Comparison of ENCODE assay signal across 9 mouse cellular contexts in genomic region chr1:90486349-90486839, GRCm38 (mm10).
DNase-seq lines count a peak whose midpoint lies in the region; ATAC-seq and TF ChIP-seq lines count a peak whose summit lies in the region.
"Had no signal": no experiment of that assay in that cellular context is flagged by ENCODE, and none has a peak within 500 bp of the region (broad histone marks: within the 10 kb centered on the region; RNA-seq: fewer than 3 reads in every experiment).

No protein-coding gene starts in this region.

- H3K9me3 ChIP-seq in heart, postnatal 0 days (replicated peaks; ENCODE audit: control insufficient read depth, low read length), result no peaks in the 10 kb centered on the region
- H3K9me3 ChIP-seq in heart, embryonic 10.5 days, result no peaks in the 10 kb centered on the region
- H3K9me3 ChIP-seq in embryonic facial prominence, embryonic 15.5 days (replicated peaks), result no peaks in the 10 kb centered on the region

- H3K27me3 ChIP-seq in heart, postnatal 0 days (ENCODE audit: control insufficient read depth, insufficient read depth, low read length), result no peaks in the 10 kb centered on the region
- 0 out of 2 replicates have a peak, but pooled peaks cover 4% of the 10 kb centered on the region for H3K27me3 ChIP-seq in heart, embryonic 10.5 days (ENCODE audit: insufficient read depth, poor library complexity, severe bottlenecking)
- H3K27me3 ChIP-seq in embryonic facial prominence, embryonic 15.5 days, result no peaks in the 10 kb centered on the region
- no peaks in the 10 kb centered on the region for H3K27me3 ChIP-seq in kidney, adult 2 months (replicated peaks; ENCODE audit: control insufficient read depth, insufficient read depth, low read length)

- no peak overlapping the region for H3K4me2 ChIP-seq in heart, postnatal 0 days (ENCODE audit: low read depth, low read length)
- H3K4me2 ChIP-seq in embryonic facial prominence, embryonic 15.5 days (replicated peaks), result no peak overlapping the region

- 59% methylated on average over 11 of the region's 11 CpGs for WGBS in heart, postnatal 0 days
- 80% methylated on average over 11 of the region's 11 CpGs for WGBS in heart, embryonic 10.5 days
- 61% methylated on average over 11 of the region's 11 CpGs for WGBS in embryonic facial prominence, embryonic 15.5 days
- 63% methylated on average over 11 of the region's 11 CpGs for WGBS in kidney, adult 2 months

- no peak for TF ChIP-seq EP300 in heart, postnatal 0 days (IDR thresholded peaks at IDR 0.05; ENCODE audit: low read depth)

- DNase-seq in heart, postnatal 0 days (ENCODE audit: low spot score), result no peak
- no peak for DNase-seq in heart, embryonic 10.5 days (ENCODE audit: low spot score)
- peak; percentile 33 for DNase-seq in Muller cell, postnatal 12 days (ENCODE audit: inconsistent ontology term)
- DNase-seq in layer of hippocampus, adult 9-10 months (ENCODE audit: low spot score), result peak; percentile 37
- no peak for DNase-seq in T-cell, adult 2 months (ENCODE audit: low spot score)
- DNase-seq in thymus, postnatal 25 days, result no peak
- no peak for DNase-seq in kidney, adult 2 months
- DNase-seq: kidney, adult 8-10 months had no signal

- no peak for TF ChIP-seq POLR2A in kidney, adult 2 months (IDR thresholded peaks at IDR 0.05; ENCODE audit: low read depth, low read length)

- ATAC-seq in heart, postnatal 0 days (ENCODE audit: insufficient read depth, low read depth), result peak; percentile 20; the same call in 1 of the 2 replicates
- no peak; the same call in 1 of the 2 replicates for ATAC-seq in embryonic facial prominence, embryonic 15.5 days (ENCODE audit: insufficient number of reproducible peaks, low FRiP score, low TSS enrichment, low read depth)

- TF ChIP-seq CTCF in heart, postnatal 0 days (IDR thresholded peaks at IDR 0.05; ENCODE audit: low read depth), result no peak
- no peak for TF ChIP-seq CTCF in kidney, adult 2 months (conservative IDR thresholded peaks at IDR 0.05; ENCODE audit: insufficient read depth, insufficient read length, low read depth, low read length)

- H3K4me1 ChIP-seq in heart, postnatal 0 days (ENCODE audit: control insufficient read depth, insufficient read depth), result no peaks in the 10 kb centered on the region
- 0 out of 2 replicates have a peak, but pooled peaks cover 3% of the 10 kb centered on the region for H3K4me1 ChIP-seq in heart, embryonic 10.5 days
- H3K4me1 ChIP-seq in embryonic facial prominence, embryonic 15.5 days, result peaks cover 20% of the 10 kb centered on the region
- H3K4me1 ChIP-seq in kidney, adult 2 months (ENCODE audit: control insufficient read depth, insufficient read depth, low read length), result no peaks in the 10 kb centered on the region

- no peak overlapping the region for H3K9ac ChIP-seq in heart, postnatal 0 days (replicated peaks; ENCODE audit: low read depth, low read length)
- H3K9ac ChIP-seq in embryonic facial prominence, embryonic 15.5 days, result no peak overlapping the region

- H3K36me3 ChIP-seq in heart, postnatal 0 days (replicated peaks; ENCODE audit: control insufficient read depth, insufficient read depth, low read length), result no peaks in the 10 kb centered on the region
- H3K36me3 ChIP-seq in heart, embryonic 10.5 days, result no peaks in the 10 kb centered on the region
- no peaks in the 10 kb centered on the region for H3K36me3 ChIP-seq in embryonic facial prominence, embryonic 15.5 days
- H3K36me3 ChIP-seq in kidney, adult 2 months (ENCODE audit: control insufficient read depth, insufficient read depth, low read length), result no peaks in the 10 kb centered on the region

- no peak overlapping the region for H3K4me3 ChIP-seq in heart, postnatal 0 days (ENCODE audit: low read depth, low read length)
- no peak overlapping the region for H3K4me3 ChIP-seq in heart, embryonic 10.5 days
- no peak overlapping the region for H3K4me3 ChIP-seq in embryonic facial prominence, embryonic 15.5 days (replicated peaks)
- H3K4me3 ChIP-seq in kidney, adult 2 months (ENCODE audit: insufficient read depth, low read depth, low read length), result no peak overlapping the region

- H3K27ac ChIP-seq in heart, postnatal 0 days (ENCODE audit: low read depth), result no peak overlapping the region
- H3K27ac ChIP-seq in heart, embryonic 10.5 days, result no peak overlapping the region
- peak overlapping the region; percentile 55; the same call in 1 of the 2 replicates for H3K27ac ChIP-seq in embryonic facial prominence, embryonic 15.5 days (replicated peaks)
- no peak overlapping the region for H3K27ac ChIP-seq in kidney, adult 2 months (ENCODE audit: insufficient read depth, low read depth, low read length)

Comparison
In these comparisons a context has a peak if more than half of its experiments do, and no peak if none do; other contexts are left out.
1. DNase-seq: peak in Muller cell, postnatal 12 days (single experiment) and layer of hippocampus, adult 9-10 months (single experiment); none in heart, postnatal 0 days (single experiment), heart, embryonic 10.5 days (single experiment), T-cell, adult 2 months (single experiment), thymus, postnatal 25 days (single experiment) and kidney, adult 2 months (single experiment).